Mouse (Mus musculus) lung, postnatal 0 days (tissue): Measurements from ENCODE around the gene Apeh.

Experiments used
- CTCF ChIP-seq: IDR thresholded peaks from 2 replicates; pipeline ENCODE4 v1.5.1; 2016; ENCODE audit warnings: antibody characterized with exemption, mild to moderate bottlenecking
- EP300 ChIP-seq: IDR thresholded peaks from 2 replicates; pipeline ENCODE4 v1.6.1; 2016; ENCODE audit warnings: antibody characterized with exemption, mild to moderate bottlenecking, control low read depth

DNA sequence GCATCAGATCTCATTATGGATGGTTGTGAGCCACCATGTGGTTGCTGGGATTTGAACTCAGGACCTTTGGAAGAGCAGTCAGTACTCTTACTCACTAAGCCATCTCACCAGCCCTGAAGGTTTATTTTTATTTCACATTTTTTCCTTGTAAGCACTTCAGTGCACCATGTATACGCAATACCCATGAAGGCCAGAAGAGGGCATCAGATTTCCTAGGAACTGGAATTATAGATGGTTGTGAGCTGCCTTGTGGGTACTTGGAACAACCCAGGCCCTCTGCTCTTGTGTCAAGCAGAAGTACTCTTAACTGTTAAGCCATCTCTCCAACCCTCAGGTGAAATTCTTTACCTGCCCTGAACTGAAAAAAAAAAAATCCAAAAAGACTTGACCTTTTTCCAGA lies 41.8 kb upstream of the Apeh start:
- TF ChIP-seq EP300 (0 out of 2 replicates have a peak, but pooled peaks have one; percentile 16), CTCF (peak; percentile 68)
